Mouse (Mus musculus) cerebellum, adult 9-11 months (tissue): Measurements from ENCODE around the gene Mecr.

Source experiments
- DNase-seq: peaks from one replicate; pipeline ENCODE4 v3.0.0; 2022

The Mecr gene

GRCm38 (mm10) chr4:131836891-131837491, 6.3 kb upstream of the Mecr start:
- DNase-seq = peak; percentile 46

- peak; percentile 90 for DNase-seq
These were observed 5.3 kb upstream of the Mecr start, which contains the start of gene Ptpru for GRCm38 (mm10) chr4:131837872-131838524. Gene Ptpru (minus strand): TSS chr4:131838288.

GRCm38 (mm10) chr4:131845991-131846778, 2.9 kb downstream of the Mecr start:
- DNase-seq = no peak

- no peak for DNase-seq
These were observed 4.8 kb downstream of the Mecr start for GRCm38 (mm10) chr4:131848082-131848481.

GRCm38 (mm10) chr4:131849986-131850638, 6.8 kb downstream of the Mecr start:
- DNase-seq = no peak

GRCm38 (mm10) chr4:131854950-131855349, 11.7 kb downstream of the Mecr start:
- no peak for DNase-seq

- DNase-seq = peak; percentile 68
These were observed 17.4 kb downstream of the Mecr start for GRCm38 (mm10) chr4:131860492-131861340.

- no peak for DNase-seq
These were observed 18.1 kb downstream of the Mecr start for GRCm38 (mm10) chr4:131861341-131861739.

GRCm38 (mm10) chr4:131872672-131873292, 29.5 kb downstream of the Mecr start:
- DNase-seq = peak; percentile 34

- DNase-seq = peak; percentile 95
These were observed 30.3 kb downstream of the Mecr start, which contains the start of gene Srsf4 for GRCm38 (mm10) chr4:131873293-131874168. Gene Srsf4 (plus strand): TSS chr4:131873617.

GRCm38 (mm10) chr4:131874169-131874536, 30.9 kb downstream of the Mecr start:
- DNase-seq = no peak

- DNase-seq = no peak
These were observed 31.3 kb downstream of the Mecr start for GRCm38 (mm10) chr4:131874567-131874966.

GRCm38 (mm10) chr4:131875242-131875641, 32.0 kb downstream of the Mecr start:
- DNase-seq = no peak

GRCm38 (mm10) chr4:131876836-131877235, 33.6 kb downstream of the Mecr start:
- no peak for DNase-seq

GRCm38 (mm10) chr4:131879692-131880091, 36.4 kb downstream of the Mecr start:
- DNase-seq = no peak

GRCm38 (mm10) chr4:131881306-131881705, 38.0 kb downstream of the Mecr start:
- DNase-seq = no peak

- no peak for DNase-seq
These were observed 40.3 kb downstream of the Mecr start for GRCm38 (mm10) chr4:131883571-131883970.

- no peak for DNase-seq
These were observed 42.1 kb downstream of the Mecr start for GRCm38 (mm10) chr4:131885376-131885775.

GRCm38 (mm10) chr4:131888564-131888963, 45.3 kb downstream of the Mecr start:
- no peak for DNase-seq

GRCm38 (mm10) chr4:131890692-131891091, 47.4 kb downstream of the Mecr start:
- no peak for DNase-seq

- DNase-seq = no peak
These were observed 53.8 kb downstream of the Mecr start for GRCm38 (mm10) chr4:131897109-131897508.
